Mouse (Mus musculus) activated CD4-positive, CD25-positive, alpha-beta regulatory T cell, adult 4 months (primary cell): ENCODE data around the gene Cldn18. TPM values are rescaled to one million over a fixed set of nuclear protein-coding genes. Genes with fewer than 3 reads are reported as not detected.

Source experiments
- ATAC-seq: one replicate; pipeline ENCODE4 v1.8.0; 2017
- polyA plus RNA-seq, 2 experiments: library from polyadenylated mRNA; unstranded; fragments of 100-300 nt; shearing (Covaris generic); gene quantifications; one replicate each; pipeline ENCODE4 v1.2.1; 2017

The Cldn18 gene
- polyA plus RNA-seq, 2 experiments from 2014 or later: not detected

GRCm38 (mm10) chr9:99681980-99682570 lies 35.0 kb downstream of the Cldn18 start:
- no peak for ATAC-seq

GRCm38 (mm10) chr9:99675714-99676113 lies 41.4 kb downstream of the Cldn18 start:
- no peak for ATAC-seq

DNA sequence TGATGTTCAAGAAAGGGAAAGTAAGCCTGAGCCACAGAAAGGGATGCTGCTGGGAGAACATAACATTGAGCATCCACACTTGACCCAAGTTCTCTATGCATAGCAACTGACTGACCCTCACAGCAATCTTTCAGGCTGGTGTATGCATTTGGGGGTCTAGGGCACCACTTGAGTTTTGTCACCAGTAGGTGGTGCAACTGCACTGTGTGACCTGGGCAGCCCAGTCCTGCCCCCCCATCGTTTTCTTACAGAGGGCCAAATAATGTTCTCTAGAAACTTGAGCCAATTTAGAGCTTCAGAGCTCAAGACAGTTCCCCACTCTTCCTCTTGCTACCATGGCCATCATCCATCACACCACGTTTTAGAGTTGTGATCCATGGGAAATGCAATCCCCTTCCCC lies 45.5 kb downstream of the Cldn18 start:
- no peak for ATAC-seq

DNA sequence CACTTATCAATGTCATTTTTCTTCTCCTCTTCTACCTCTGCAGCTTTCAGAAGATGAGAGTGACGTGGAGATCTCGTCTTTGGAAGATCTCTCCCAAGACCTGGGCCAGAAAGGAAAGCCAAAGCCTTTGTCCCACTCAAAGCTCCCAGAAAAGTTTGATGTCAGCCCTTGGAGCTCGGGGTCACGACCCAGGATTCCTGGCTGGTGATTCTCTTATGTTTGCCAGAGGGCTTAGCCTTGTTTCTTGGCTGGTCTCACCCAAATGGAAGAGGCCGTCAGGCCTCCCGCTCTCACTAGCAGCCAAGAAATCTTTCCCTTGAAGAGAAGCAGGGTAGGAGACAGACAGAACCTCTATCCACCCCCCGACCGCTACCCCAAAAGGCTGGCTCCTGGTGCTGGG lies 49.5 kb downstream of the Cldn18 start:
- ATAC-seq: no peak

DNA sequence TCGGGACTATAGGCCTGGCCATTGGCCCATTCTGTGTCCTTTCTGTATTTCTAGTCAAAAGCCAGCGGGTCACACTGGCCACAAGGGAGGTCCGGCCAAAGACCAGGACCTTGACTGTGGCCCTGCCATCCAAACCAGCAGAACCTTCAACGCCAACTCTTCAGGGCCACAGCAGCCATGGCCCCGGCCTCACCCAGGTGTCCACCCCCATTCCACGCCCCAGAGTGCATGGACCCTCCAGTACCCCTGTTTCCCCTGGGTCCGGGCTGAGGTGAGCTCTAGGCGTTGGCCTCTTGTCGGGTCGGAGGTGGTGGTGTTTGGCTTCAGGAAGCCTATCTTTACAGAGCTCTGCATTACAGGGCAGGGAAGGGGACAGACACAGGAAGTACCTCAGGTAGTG lies 54.2 kb downstream of the Cldn18 start:
- ATAC-seq: no peak

GRCm38 (mm10) chr9:99662406-99662805 lies 54.7 kb downstream of the Cldn18 start:
- ATAC-seq: no peak

GRCm38 (mm10) chr9:99661606-99662166 lies 55.4 kb downstream of the Cldn18 start:
- ATAC-seq: no peak

DNA sequence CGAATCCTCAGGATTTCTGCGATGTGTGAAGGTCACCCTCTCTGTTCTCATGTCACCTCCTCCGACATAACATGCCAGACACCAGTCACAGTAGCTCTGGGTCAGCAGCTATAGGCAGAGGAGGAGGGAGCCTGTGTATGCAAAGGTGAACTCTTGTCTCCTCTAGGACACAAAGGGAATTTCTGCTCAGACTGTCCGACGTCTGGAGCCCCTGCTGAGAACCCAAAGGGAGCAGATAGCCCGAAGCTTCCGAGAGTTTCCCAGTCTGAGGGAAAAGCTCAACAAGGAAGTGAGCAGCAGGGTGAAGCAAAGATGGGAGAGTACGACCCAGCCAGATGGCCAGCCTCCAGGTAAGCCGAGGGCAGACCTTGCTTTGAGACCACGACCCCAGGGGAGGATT lies 56.3 kb downstream of the Cldn18 start:
- no peak for ATAC-seq

DNA sequence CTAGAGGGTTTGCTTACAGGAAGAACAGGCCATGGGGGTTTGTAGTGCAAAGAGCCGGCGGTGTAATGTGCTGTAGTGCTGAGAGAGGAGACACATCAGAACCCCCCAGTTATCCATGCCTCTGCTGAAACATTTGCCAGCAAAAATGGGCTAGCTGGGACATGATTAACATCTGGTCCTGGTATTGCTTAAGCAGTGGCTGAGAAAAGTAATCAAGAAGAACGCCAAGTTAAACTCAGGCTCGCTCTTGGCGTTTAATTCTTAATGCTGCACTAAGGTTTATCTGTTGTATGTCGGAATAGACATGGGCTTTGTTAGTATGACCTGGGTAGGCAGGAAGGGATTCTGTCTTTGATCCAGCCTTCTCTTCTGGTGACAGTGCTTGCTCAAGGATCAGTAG lies 71.0 kb downstream of the Cldn18 start:
- ATAC-seq: no peak

- ATAC-seq: no peak
These were observed 71.7 kb downstream of the Cldn18 start for GRCm38 (mm10) chr9:99645416-99645815.

- no peak for ATAC-seq
These were observed 77.1 kb downstream of the Cldn18 start for GRCm38 (mm10) chr9:99639957-99640356.

Other genes starting within 250 kb of the Cldn18 start
- gene Armc8, start 148.4 kb downstream of the Cldn18 start, polyA plus RNA-seq: 10 to 100 TPM; 24.0 to 27.4 TPM
- 10 to 100 TPM; 18.4 to 23.7 TPM for gene Dbr1, start 141.5 kb downstream of the Cldn18 start, polyA plus RNA-seq
- gene A4gnt, start 104.8 kb downstream of the Cldn18 start, polyA plus RNA-seq: not detected
- gene Dzip1l, start 87.8 kb downstream of the Cldn18 start, polyA plus RNA-seq: under 1 TPM in 1 of 2 experiments, not detected in 1; 0.13 TPM
- gene Sox14, start 158.9 kb upstream of the Cldn18 start, polyA plus RNA-seq: not detected